Mouse (Mus musculus) urinary bladder, adult 2 months (tissue): Measurements from ENCODE around the gene Rnf126. TPM values are rescaled to one million over a fixed set of nuclear protein-coding genes. Genes with fewer than 3 reads are reported as not detected.
"Not testable (repeated sequence)": the region's sequence is repeated elsewhere in the genome, so short reads cannot be mapped to it uniquely, and the experiment has no call there.

Experiments
- DNase-seq: peaks from one replicate; pipeline ENCODE4 v3.0.0; 2022; ENCODE audit warnings: low spot score
- polyA plus RNA-seq: library from polyadenylated mRNA; depleted of rRNA; stranded (reverse); fragments of >200 nt; gene quantifications from 2 replicates; pipeline ENCODE4 v1.2.3, GENCODE M21; 2012

The Rnf126 gene
- polyA plus RNA-seq, 1 experiment, result 59.4 TPM

GRCm38 (mm10) chr10:79766001-79766507, 698 bp downstream of the Rnf126 start:
- no peak for DNase-seq

GRCm38 (mm10) chr10:79765228-79765745, 1.5 kb downstream of the Rnf126 start:
- no peak for DNase-seq

GRCm38 (mm10) chr10:79764234-79764633, 2.5 kb downstream of the Rnf126 start:
- peak; percentile 40 for DNase-seq

GRCm38 (mm10) chr10:79762875-79763274, 3.9 kb downstream of the Rnf126 start:
- no peak for DNase-seq

- no peak for DNase-seq
Observed at GRCm38 (mm10) chr10:79760603-79761143, 6.1 kb downstream of the Rnf126 start.

- DNase-seq, result not testable (repeated sequence)
Observed at GRCm38 (mm10) chr10:79759675-79760074, 7.1 kb downstream of the Rnf126 start.

GRCm38 (mm10) chr10:79756660-79757059, 10.1 kb downstream of the Rnf126 start:
- no peak for DNase-seq

GRCm38 (mm10) chr10:79755854-79756253, 10.9 kb downstream of the Rnf126 start:
- DNase-seq, result no peak

- no peak for DNase-seq
Observed at GRCm38 (mm10) chr10:79754856-79755516, 11.8 kb downstream of the Rnf126 start, which contains the start of gene Fgf22. Fgf22 (plus strand) TSS chr10:79755076.

GRCm38 (mm10) chr10:79748496-79748895, 18.3 kb downstream of the Rnf126 start:
- DNase-seq, result no peak

- DNase-seq, result no peak
Observed at GRCm38 (mm10) chr10:79746774-79747151, 20.0 kb downstream of the Rnf126 start.

GRCm38 (mm10) chr10:79745898-79746773, 20.6 kb downstream of the Rnf126 start, which contains the start of gene Polrmt:
Polrmt (minus strand) TSS chr10:79746581.
- DNase-seq, result peak; percentile 80

GRCm38 (mm10) chr10:79745411-79745810, 21.3 kb downstream of the Rnf126 start:
- DNase-seq, result no peak

GRCm38 (mm10) chr10:79743650-79744365, 22.9 kb downstream of the Rnf126 start:
- no peak for DNase-seq

GRCm38 (mm10) chr10:79743161-79743560, 23.6 kb downstream of the Rnf126 start:
- DNase-seq, result no peak

GRCm38 (mm10) chr10:79740863-79741262, 25.9 kb downstream of the Rnf126 start:
- DNase-seq, result no peak

GRCm38 (mm10) chr10:79739234-79739633, 27.5 kb downstream of the Rnf126 start:
- no peak for DNase-seq

- DNase-seq, result no peak
Observed at GRCm38 (mm10) chr10:79738259-79738658, 28.5 kb downstream of the Rnf126 start.

- DNase-seq, result no peak
Observed at GRCm38 (mm10) chr10:79736706-79737105, 30.0 kb downstream of the Rnf126 start.

GRCm38 (mm10) chr10:79735361-79735760, 31.4 kb downstream of the Rnf126 start:
- no peak for DNase-seq

- DNase-seq, result no peak
Observed at GRCm38 (mm10) chr10:79733847-79734246, 32.9 kb downstream of the Rnf126 start.
